Mouse (Mus musculus): ENCODE measurements around the gene Nim1k. TPM values are rescaled to one million over a fixed set of nuclear protein-coding genes. Genes with fewer than 3 reads are reported as not detected.
"Not testable (repeated sequence)": the region's sequence is repeated elsewhere in the genome, so short reads cannot be mapped to it uniquely, and the experiment has no call there.

Nim1k gene
- polyA plus RNA-seq, 1 experiment from 2014 or later, result 2.6 TPM

GRCm38 (mm10) chr13:119723368-119723767, 32.3 kb downstream of the Nim1k start:
- WGBS, result 78% methylated on average over 5 of the region's 5 CpGs
- ATAC-seq (ENCODE audit: insufficient number of reproducible peaks, low FRiP score, low TSS enrichment, low read depth), result no peak
- Histone ChIP-seq H3K4me3 (no peak overlapping the region), H3K27me3 (no peaks in the 10 kb centered on the region), H3K9me3 (no peaks in the 10 kb centered on the region), H3K9ac (no peak overlapping the region), H3K4me1 (no peaks in the 10 kb centered on the region), H3K4me2 (no peak overlapping the region), H3K36me3 (no peaks in the 10 kb centered on the region), H3K27ac (no peak overlapping the region)

GRCm38 (mm10) chr13:119722447-119722846, 33.2 kb downstream of the Nim1k start:
- H3K4me2 ChIP-seq, result no peak overlapping the region
- H3K27ac ChIP-seq, result no peak overlapping the region
- no peaks in the 10 kb centered on the region for H3K9me3 ChIP-seq
- no peak overlapping the region for H3K4me3 ChIP-seq
- ATAC-seq (ENCODE audit: insufficient number of reproducible peaks, low FRiP score, low TSS enrichment, low read depth), result no peak
- no peaks in the 10 kb centered on the region for H3K4me1 ChIP-seq
- H3K9ac ChIP-seq, result no peak overlapping the region
- no peaks in the 10 kb centered on the region for H3K27me3 ChIP-seq
- no peaks in the 10 kb centered on the region for H3K36me3 ChIP-seq
- 61% methylated on average over 3 of the region's 3 CpGs for WGBS

DNA sequence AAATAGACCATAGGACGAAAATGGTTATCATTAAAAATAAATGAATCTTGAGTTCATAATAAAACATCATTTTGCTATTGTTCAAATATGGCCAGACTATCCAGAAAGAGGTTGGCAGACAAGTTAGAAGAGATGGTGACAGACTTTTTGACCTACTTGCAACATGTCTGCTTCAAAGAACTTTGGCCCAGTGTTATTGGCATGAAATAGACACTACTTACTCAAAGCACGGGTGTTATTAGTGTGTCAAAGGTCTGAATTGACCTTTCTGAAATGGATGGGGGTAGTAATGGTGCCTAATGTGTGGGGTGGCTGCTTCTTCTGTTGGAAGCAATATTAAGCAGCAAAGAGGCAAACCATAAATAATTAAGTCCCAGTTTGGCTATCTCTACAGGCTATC, 39.6 kb downstream of the Nim1k start:
- Histone ChIP-seq H3K9ac (no peak overlapping the region), H3K36me3 (no peaks in the 10 kb centered on the region), H3K9me3 (no peaks in the 10 kb centered on the region), H3K27me3 (no peaks in the 10 kb centered on the region), H3K27ac (no peak overlapping the region), H3K4me1 (no peaks in the 10 kb centered on the region), H3K4me2 (no peak overlapping the region), H3K4me3 (no peak overlapping the region)
- no peak for ATAC-seq (ENCODE audit: insufficient number of reproducible peaks, low FRiP score, low TSS enrichment, low read depth)
- WGBS, result 82% methylated on average over 2 of the region's 2 CpGs

DNA sequence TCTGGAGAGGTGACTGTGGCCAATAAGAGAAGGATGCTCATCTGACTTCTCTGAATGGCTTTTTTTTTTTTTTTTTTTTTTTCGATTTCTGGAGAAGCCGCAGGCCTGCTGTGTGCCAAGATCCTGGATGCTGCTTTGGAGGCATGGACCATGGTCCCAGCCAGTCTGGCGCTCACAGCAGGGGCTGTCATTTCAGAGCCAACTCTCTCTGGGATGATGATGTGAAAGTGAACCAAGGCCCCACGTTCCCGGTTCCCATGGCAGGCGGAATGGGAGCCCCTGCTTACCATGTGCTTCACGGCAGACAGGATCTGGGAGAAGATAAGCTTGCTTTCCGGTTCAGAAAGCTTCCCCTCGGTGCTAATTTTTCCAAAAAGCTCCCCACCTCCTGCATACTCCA, 41.9 kb downstream of the Nim1k start:
- ATAC-seq (ENCODE audit: insufficient number of reproducible peaks, low FRiP score, low TSS enrichment, low read depth), result no peak
- H3K9me3 ChIP-seq, result no peaks in the 10 kb centered on the region
- H3K4me2 ChIP-seq, result no peak overlapping the region

GRCm38 (mm10) chr13:119713107-119713787, 42.4 kb downstream of the Nim1k start:
- H3K9me3 ChIP-seq, result no peaks in the 10 kb centered on the region
- H3K36me3 ChIP-seq, result peaks cover 18% of the 10 kb centered on the region
- H3K4me2 ChIP-seq, result no peak overlapping the region
- H3K27me3 ChIP-seq, result no peaks in the 10 kb centered on the region
- no peak overlapping the region for H3K27ac ChIP-seq
- no peak for ATAC-seq (ENCODE audit: insufficient number of reproducible peaks, low FRiP score, low TSS enrichment, low read depth)
- no peak overlapping the region for H3K9ac ChIP-seq
- 60% methylated on average over 8 of the region's 8 CpGs for WGBS
- no peaks in the 10 kb centered on the region for H3K4me1 ChIP-seq
- no peak overlapping the region for H3K4me3 ChIP-seq

More for the DNA sequence above, 41.9 kb downstream of the Nim1k start:
- 73% methylated on average over 9 of the region's 9 CpGs for WGBS
- H3K4me3 ChIP-seq, result no peak overlapping the region
- peaks cover 14% of the 10 kb centered on the region for H3K36me3 ChIP-seq
- H3K27me3 ChIP-seq, result no peaks in the 10 kb centered on the region
- H3K4me1 ChIP-seq, result no peaks in the 10 kb centered on the region
- H3K27ac ChIP-seq, result no peak overlapping the region
- no peak overlapping the region for H3K9ac ChIP-seq

- 90% methylated on average over 11 of the region's 11 CpGs for WGBS
- Histone ChIP-seq H3K9me3 (no peaks in the 10 kb centered on the region), H3K36me3 (peaks cover 18% of the 10 kb centered on the region), H3K27me3 (no peaks in the 10 kb centered on the region), H3K4me3 (no peak overlapping the region), H3K27ac (no peak overlapping the region), H3K9ac (no peak overlapping the region), H3K4me1 (no peaks in the 10 kb centered on the region), H3K4me2 (no peak overlapping the region)
- ATAC-seq (ENCODE audit: insufficient number of reproducible peaks, low FRiP score, low TSS enrichment, low read depth), result no peak
Measured at GRCm38 (mm10) chr13:119712463-119712862, 43.2 kb downstream of the Nim1k start.

- H3K9ac ChIP-seq, result no peak overlapping the region
Measured at GRCm38 (mm10) chr13:119710268-119710610, 45.4 kb downstream of the Nim1k start.

GRCm38 (mm10) chr13:119709388-119710267, 46.1 kb downstream of the Nim1k start:
- no peak overlapping the region for H3K27ac ChIP-seq
- H3K36me3 ChIP-seq, result peaks cover 39% of the 10 kb centered on the region
- ATAC-seq (ENCODE audit: insufficient number of reproducible peaks, low FRiP score, low TSS enrichment, low read depth), result 0 out of 2 replicates have a peak, but pooled peaks have one; percentile 36
- 84% methylated on average over 8 of the region's 8 CpGs for WGBS
- no peak overlapping the region for H3K4me2 ChIP-seq
- H3K27me3 ChIP-seq, result no peaks in the 10 kb centered on the region
- no peaks in the 10 kb centered on the region for H3K9me3 ChIP-seq
- no peak overlapping the region for H3K4me3 ChIP-seq
- no peak overlapping the region for H3K9ac ChIP-seq
- no peaks in the 10 kb centered on the region for H3K4me1 ChIP-seq

More at GRCm38 (mm10) chr13:119710268-119710610, 45.4 kb downstream of the Nim1k start:
- Histone ChIP-seq H3K4me2 (no peak overlapping the region), H3K27me3 (no peaks in the 10 kb centered on the region), H3K27ac (no peak overlapping the region), H3K9me3 (no peaks in the 10 kb centered on the region), H3K4me3 (no peak overlapping the region), H3K36me3 (peaks cover 33% of the 10 kb centered on the region), H3K4me1 (no peaks in the 10 kb centered on the region)
- no peak for ATAC-seq (ENCODE audit: insufficient number of reproducible peaks, low FRiP score, low TSS enrichment, low read depth)
- 85% methylated on average over 10 of the region's 10 CpGs for WGBS

GRCm38 (mm10) chr13:119708941-119709340, 46.7 kb downstream of the Nim1k start:
- Histone ChIP-seq H3K9me3 (no peaks in the 10 kb centered on the region), H3K9ac (no peak overlapping the region), H3K27me3 (no peaks in the 10 kb centered on the region), H3K27ac (no peak overlapping the region), H3K36me3 (peaks cover 46% of the 10 kb centered on the region), H3K4me1 (no peaks in the 10 kb centered on the region), H3K4me2 (no peak overlapping the region), H3K4me3 (no peak overlapping the region)
- no peak for ATAC-seq (ENCODE audit: insufficient number of reproducible peaks, low FRiP score, low TSS enrichment, low read depth)
- WGBS, result 67% methylated on average over 5 of the region's 5 CpGs

DNA sequence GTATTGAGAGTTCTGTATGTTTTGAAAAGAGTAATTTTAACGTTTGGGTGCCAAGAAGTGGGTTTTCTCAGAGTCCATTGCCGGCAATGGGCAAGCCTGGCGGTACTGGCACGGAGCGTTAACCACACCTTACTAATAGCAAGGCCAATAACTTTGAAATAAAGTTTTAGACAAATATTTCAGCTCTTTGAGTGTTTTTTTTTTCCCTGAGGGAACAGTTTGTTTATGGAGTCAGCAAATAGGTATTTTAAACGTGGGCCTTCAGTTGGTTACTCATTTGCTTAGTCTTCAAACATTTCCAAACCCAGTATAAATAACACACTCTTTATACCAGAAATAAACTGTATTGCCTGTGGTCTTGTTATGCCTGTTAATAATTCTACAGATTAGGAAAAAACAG, 47.8 kb downstream of the Nim1k start:
- H3K27me3 ChIP-seq, result no peaks in the 10 kb centered on the region
- no peak overlapping the region for H3K4me3 ChIP-seq
- peaks cover 53% of the 10 kb centered on the region for H3K36me3 ChIP-seq
- no peak for ATAC-seq (ENCODE audit: insufficient number of reproducible peaks, low FRiP score, low TSS enrichment, low read depth)
- 70% methylated on average over 6 of the region's 6 CpGs for WGBS
- H3K27ac ChIP-seq, result no peak overlapping the region
- H3K9ac ChIP-seq, result no peak overlapping the region
- no peak overlapping the region for H3K4me2 ChIP-seq
- H3K9me3 ChIP-seq, result no peaks in the 10 kb centered on the region
- no peaks in the 10 kb centered on the region for H3K4me1 ChIP-seq

DNA sequence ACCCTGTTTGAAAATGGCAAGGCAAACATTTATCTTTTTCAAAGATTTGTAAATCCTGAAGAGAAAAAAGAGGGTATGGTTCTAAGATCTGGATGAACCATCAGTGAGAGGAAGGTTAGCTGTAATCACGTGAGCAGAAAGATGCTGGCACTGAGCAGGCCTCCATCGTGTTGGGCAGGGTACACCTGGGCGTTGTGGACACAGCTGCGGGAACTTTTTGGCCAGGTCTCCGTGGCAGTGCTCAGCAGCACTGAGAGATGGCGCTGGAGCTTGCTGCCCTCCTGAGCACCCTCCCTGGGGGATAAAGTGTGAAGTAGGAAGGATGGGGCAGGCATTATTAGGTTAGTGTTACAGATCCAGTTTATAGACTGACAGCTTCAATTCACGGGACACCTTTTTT, 48.7 kb downstream of the Nim1k start:
- H3K9ac ChIP-seq, result no peak overlapping the region
- no peak overlapping the region for H3K4me2 ChIP-seq
- no peaks in the 10 kb centered on the region for H3K9me3 ChIP-seq
- no peak overlapping the region for H3K4me3 ChIP-seq
- no peaks in the 10 kb centered on the region for H3K4me1 ChIP-seq
- H3K27me3 ChIP-seq, result no peaks in the 10 kb centered on the region
- 73% methylated on average over 7 of the region's 7 CpGs for WGBS
- H3K36me3 ChIP-seq, result peaks cover 62% of the 10 kb centered on the region
- no peak for ATAC-seq (ENCODE audit: insufficient number of reproducible peaks, low FRiP score, low TSS enrichment, low read depth)
- no peak overlapping the region for H3K27ac ChIP-seq

GRCm38 (mm10) chr13:119706278-119706880, 49.3 kb downstream of the Nim1k start:
- H3K4me2 ChIP-seq; ATAC-seq (ENCODE audit: insufficient number of reproducible peaks, low FRiP score, low TSS enrichment, low read depth); H3K4me3 ChIP-seq; H3K9me3 ChIP-seq; H3K9ac ChIP-seq; H3K27me3 ChIP-seq; H3K4me1 ChIP-seq; H3K27ac ChIP-seq: not testable (repeated sequence)
- WGBS, result 68% methylated on average over 8 of the region's 8 CpGs
- H3K36me3 ChIP-seq, result peaks cover 64% of the 10 kb centered on the region
